Mouse (Mus musculus) cortical plate, adult 2 months (tissue): Measurements from ENCODE around the gene Nostrin. TPM values are rescaled to one million over a fixed set of nuclear protein-coding genes. Genes with fewer than 3 reads are reported as not detected.

Source experiments
- H3K27ac ChIP-seq: fragments of 200-500 bp; 2 replicates; pipeline ENCODE4 v1.5.1; 2012; ENCODE audit warnings: low read length, control low read depth, inconsistent platforms; ENCODE audit not compliant: insufficient read depth
- H3K4me1 ChIP-seq: fragments of 200-500 bp; 2 replicates; pipeline ENCODE4 v1.6.1; 2011; ENCODE audit warnings: low read length; ENCODE audit not compliant: control insufficient read depth, insufficient read depth
- H3K4me3 ChIP-seq: fragments of 200-500 bp; 2 replicates; pipeline ENCODE4 v1.5.1; 2011; ENCODE audit warnings: mild to moderate bottlenecking, low read length, control low read depth; ENCODE audit not compliant: insufficient read depth
- CTCF ChIP-seq: fragments of 200-500 bp; IDR thresholded peaks from 2 replicates; pipeline ENCODE4 v1.5.1; 2011; ENCODE audit warnings: mild to moderate bottlenecking, control low read depth, low read length; ENCODE audit not compliant: insufficient read depth; ENCODE audit errors: extremely low read depth
- POLR2A ChIP-seq: fragments of 200-500 bp; IDR thresholded peaks from 2 replicates; pipeline ENCODE4 v1.6.1; 2011; ENCODE audit warnings: mild to moderate bottlenecking, low read length, control low read depth; ENCODE audit not compliant: insufficient read depth; ENCODE audit errors: extremely low read depth
- polyA plus RNA-seq: library from polyadenylated mRNA; depleted of rRNA; stranded (reverse); fragments of >200 nt; gene quantifications from 2 replicates; pipeline ENCODE4 v1.2.3, GENCODE M21; 2012

Nostrin gene
- polyA plus RNA-seq, 1 experiment: 3.2 TPM

- H3K4me3 ChIP-seq: no peak overlapping the region
- TF ChIP-seq POLR2A (no peak), CTCF (no peak)
Observed at GRCm38 (mm10) chr2:69138759-69139158, 3.2 kb downstream of the Nostrin start.

GRCm38 (mm10) chr2:69140215-69140614 is 4.6 kb downstream of the Nostrin start:
- Histone ChIP-seq H3K27ac (no peak overlapping the region), H3K4me1 (peaks cover 6% of the 10 kb centered on the region), H3K4me3 (no peak overlapping the region)
- TF ChIP-seq CTCF: no peak
- no peak for TF ChIP-seq POLR2A

More at GRCm38 (mm10) chr2:69138759-69139158, 3.2 kb downstream of the Nostrin start:
- Histone ChIP-seq H3K4me1 (peaks cover 6% of the 10 kb centered on the region), H3K27ac (no peak overlapping the region)

GRCm38 (mm10) chr2:69140816-69141215 is 5.2 kb downstream of the Nostrin start:
- TF ChIP-seq CTCF (no peak), POLR2A (no peak)
- peaks cover 4% of the 10 kb centered on the region for H3K4me1 ChIP-seq
- H3K4me3 ChIP-seq: no peak overlapping the region
- H3K27ac ChIP-seq: no peak overlapping the region

- H3K4me1 ChIP-seq: no peaks in the 10 kb centered on the region
- no peak overlapping the region for H3K4me3 ChIP-seq
- H3K27ac ChIP-seq: no peak overlapping the region
- TF ChIP-seq CTCF (no peak), POLR2A (no peak)
Observed at GRCm38 (mm10) chr2:69148691-69149090, 13.1 kb downstream of the Nostrin start.

- TF ChIP-seq POLR2A (no peak), CTCF (no peak)
- H3K4me3 ChIP-seq: no peak overlapping the region
- no peaks in the 10 kb centered on the region for H3K4me1 ChIP-seq
- H3K27ac ChIP-seq: no peak overlapping the region
Observed at GRCm38 (mm10) chr2:69149154-69149553, 13.6 kb downstream of the Nostrin start.

GRCm38 (mm10) chr2:69150841-69151240 is 15.2 kb downstream of the Nostrin start:
- H3K4me1 ChIP-seq: no peaks in the 10 kb centered on the region
- no peak overlapping the region for H3K27ac ChIP-seq
- TF ChIP-seq CTCF (no peak), POLR2A (no peak)
- H3K4me3 ChIP-seq: no peak overlapping the region

- Histone ChIP-seq H3K4me1 (no peaks in the 10 kb centered on the region), H3K4me3 (no peak overlapping the region), H3K27ac (no peak overlapping the region)
- TF ChIP-seq CTCF (no peak), POLR2A (no peak)
Observed at GRCm38 (mm10) chr2:69155861-69156260, 20.3 kb downstream of the Nostrin start.

GRCm38 (mm10) chr2:69156283-69156682 is 20.7 kb downstream of the Nostrin start:
- TF ChIP-seq CTCF (no peak), POLR2A (no peak)
- no peak overlapping the region for H3K4me3 ChIP-seq
- no peak overlapping the region for H3K27ac ChIP-seq
- H3K4me1 ChIP-seq: no peaks in the 10 kb centered on the region

- H3K4me3 ChIP-seq: no peak overlapping the region
- H3K4me1 ChIP-seq: no peaks in the 10 kb centered on the region
- H3K27ac ChIP-seq: no peak overlapping the region
- no peak for TF ChIP-seq POLR2A
- no peak for TF ChIP-seq CTCF
Observed at GRCm38 (mm10) chr2:69158907-69159306, 23.3 kb downstream of the Nostrin start.

GRCm38 (mm10) chr2:69170395-69171077 is 34.9 kb downstream of the Nostrin start:
- peaks cover 2% of the 10 kb centered on the region; the same call in 1 of the 2 replicates for H3K4me1 ChIP-seq

More at GRCm38 (mm10) chr2:69170395-69171077, 34.9 kb downstream of the Nostrin start:
- no peak for TF ChIP-seq POLR2A
- no peak for TF ChIP-seq CTCF
- Histone ChIP-seq H3K27ac (no peak overlapping the region), H3K4me3 (no peak overlapping the region)
